Mouse (Mus musculus) forebrain, embryonic 12.5 days (tissue): ENCODE results near the gene Sh2d1b1. TPM values are rescaled to one million over a fixed set of nuclear protein-coding genes. Genes with fewer than 3 reads are reported as not detected.

Experiments
- ATAC-seq: fragments of 200-750 bp; cut with Nextera tagmentation; 2 replicates; pipeline ENCODE4 v1.8.0; 2017; ENCODE audit warnings: moderate TSS enrichment; ENCODE audit not compliant: low FRiP score
- H3K27ac ChIP-seq: fragments of 300-500 bp; sonication (generic); 2 replicates; pipeline ENCODE4 v1.5.1; 2016; ENCODE audit warnings: mild to moderate bottlenecking
- H3K27me3 ChIP-seq: fragments of 300-500 bp; sonication (generic); 2 replicates; pipeline ENCODE4 v1.6.1; 2016; ENCODE audit warnings: mild to moderate bottlenecking
- H3K36me3 ChIP-seq: fragments of 300-500 bp; sonication (generic); replicated peaks from 2 replicates; pipeline ENCODE4 v1.6.1; 2016; ENCODE audit warnings: mild to moderate bottlenecking
- H3K4me1 ChIP-seq: fragments of 300-500 bp; sonication (generic); 2 replicates; pipeline ENCODE4 v1.6.1; 2016
- H3K4me2 ChIP-seq: fragments of 300-500 bp; sonication (generic); 2 replicates; pipeline ENCODE4 v1.6.1; 2016; ENCODE audit warnings: mild to moderate bottlenecking, moderate library complexity
- H3K4me3 ChIP-seq: fragments of 300-500 bp; sonication (generic); replicated peaks from 2 replicates; pipeline ENCODE4 v1.5.1; 2016; ENCODE audit warnings: mild to moderate bottlenecking
- H3K9ac ChIP-seq: fragments of 300-500 bp; sonication (generic); 2 replicates; pipeline ENCODE4 v1.6.1; 2016; ENCODE audit warnings: mild to moderate bottlenecking
- H3K9me3 ChIP-seq: fragments of 300-500 bp; sonication (generic); 2 replicates; pipeline ENCODE4 v1.6.1; 2016
- WGBS: fragments of 180-500 bp; shearing (Covaris S2); methylation state at CpG from one replicate; pipeline ENCODE4 v1.1.7; 2016; 5-methylcytosine and 5-hydroxymethylcytosine counted together
- polyA plus RNA-seq: library from polyadenylated mRNA; unstranded; fragments of >200 nt; fragmentation: Nextera tagmentation; extraction: Ambion mirVana; gene quantifications from 2 replicates; pipeline ENCODE4 v1.2.1, GENCODE M21; 2016

Gene Sh2d1b1
- polyA plus RNA-seq, 1 experiment from 2014 or later, result 0.08 TPM

GRCm38 (mm10) chr1:170325277-170325676 is 48.2 kb downstream of the Sh2d1b1 start:
- no peak for ATAC-seq
- H3K9me3 ChIP-seq, result no peaks in the 10 kb centered on the region

GRCm38 (mm10) chr1:170331926-170332325 is 54.8 kb downstream of the Sh2d1b1 start:
- no peaks in the 10 kb centered on the region for H3K27me3 ChIP-seq
- no peak overlapping the region for H3K4me2 ChIP-seq
- no peak overlapping the region for H3K27ac ChIP-seq
- H3K4me1 ChIP-seq, result no peaks in the 10 kb centered on the region; the same call in 1 of the 2 replicates
- no peak overlapping the region for H3K9ac ChIP-seq
- no peak overlapping the region for H3K4me3 ChIP-seq
- H3K9me3 ChIP-seq, result no peaks in the 10 kb centered on the region
- H3K36me3 ChIP-seq, result no peaks in the 10 kb centered on the region; the same call in 1 of the 2 replicates
- 73% methylated on average over 6 of the region's 6 CpGs for WGBS
- ATAC-seq, result no peak

More at GRCm38 (mm10) chr1:170325277-170325676, 48.2 kb downstream of the Sh2d1b1 start:
- 90% methylated on average over 4 of the region's 4 CpGs for WGBS
- Histone ChIP-seq H3K9ac (no peak overlapping the region), H3K27me3 (no peaks in the 10 kb centered on the region), H3K4me2 (no peak overlapping the region), H3K36me3 (peaks cover 2% of the 10 kb centered on the region; the same call in 1 of the 2 replicates), H3K4me1 (no peaks in the 10 kb centered on the region; the same call in 1 of the 2 replicates), H3K27ac (no peak overlapping the region), H3K4me3 (no peak overlapping the region)

GRCm38 (mm10) chr1:170332775-170333174 is 55.7 kb downstream of the Sh2d1b1 start:
- Histone ChIP-seq H3K9me3 (no peaks in the 10 kb centered on the region), H3K4me1 (no peaks in the 10 kb centered on the region; the same call in 1 of the 2 replicates), H3K27ac (no peak overlapping the region), H3K9ac (no peak overlapping the region), H3K4me3 (no peak overlapping the region), H3K27me3 (no peaks in the 10 kb centered on the region), H3K4me2 (no peak overlapping the region), H3K36me3 (no peaks in the 10 kb centered on the region; the same call in 1 of the 2 replicates)
- WGBS, result 66% methylated on average over 4 of the region's 4 CpGs
- ATAC-seq, result no peak

Other genes starting within 250 kb of the Sh2d1b1 start
- gene Ddr2, start 166.6 kb upstream of the Sh2d1b1 start, polyA plus RNA-seq, result 15.2 and 22.0 TPM in 2 replicates
- gene Uap1, start 102.4 kb upstream of the Sh2d1b1 start, polyA plus RNA-seq, result 59.0 and 60.5 TPM in 2 replicates
- 14.3 and 14.8 TPM in 2 replicates for gene Uhmk1, start 61.9 kb upstream of the Sh2d1b1 start, polyA plus RNA-seq
- not detected in 2 replicates for gene Sh2d1b2, start 44.6 kb upstream of the Sh2d1b1 start, polyA plus RNA-seq
- gene Gm7694, start 29.0 kb downstream of the Sh2d1b1 start, polyA plus RNA-seq, result 5.1 TPM in 2 replicates
- gene Spata46, start 31.5 kb downstream of the Sh2d1b1 start, polyA plus RNA-seq, result 1.5 and 2.1 TPM in 2 replicates